Mouse (Mus musculus): ENCODE results near the gene Onecut3.

Gene Onecut3

GRCm38 (mm10) chr10:80503599-80504220 lies 9.1 kb downstream of the Onecut3 start:
- in situ Hi-C loops (cut with MboI, MseI) = no loop called here

DNA sequence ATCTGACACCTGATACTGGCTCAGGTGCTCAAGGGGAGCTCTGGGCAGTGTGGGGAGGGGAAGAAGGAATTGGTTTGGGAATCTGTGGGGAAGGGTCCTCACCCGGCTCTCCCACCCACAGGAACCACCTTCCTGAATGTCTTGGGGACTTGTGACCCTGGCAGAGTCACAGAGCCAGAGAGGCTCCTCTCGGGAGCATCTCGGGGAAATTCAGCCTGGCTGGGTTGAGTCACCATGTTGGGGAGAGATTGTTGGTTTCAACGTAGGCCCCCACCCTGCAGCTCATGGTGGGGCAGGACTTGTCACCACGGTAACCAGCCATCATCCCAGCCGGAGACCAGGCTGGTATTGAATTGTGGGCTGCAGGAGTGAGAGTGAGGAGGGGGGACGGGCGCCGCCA lies 10.1 kb downstream of the Onecut3 start:
- in situ Hi-C loops (cut with MboI, MseI) = loop anchor here in 1 of 2 experiments (5.0 kb wide), 1 partner anchor 57 kb away; no protein-coding TSS in a partner anchor

GRCm38 (mm10) chr10:80506222-80506621 lies 11.6 kb downstream of the Onecut3 start:
- in situ Hi-C loops (cut with MboI, MseI) = loop anchor here in 1 of 2 experiments (5.0 kb wide), 1 partner anchor 59 kb away; no protein-coding TSS in a partner anchor

DNA sequence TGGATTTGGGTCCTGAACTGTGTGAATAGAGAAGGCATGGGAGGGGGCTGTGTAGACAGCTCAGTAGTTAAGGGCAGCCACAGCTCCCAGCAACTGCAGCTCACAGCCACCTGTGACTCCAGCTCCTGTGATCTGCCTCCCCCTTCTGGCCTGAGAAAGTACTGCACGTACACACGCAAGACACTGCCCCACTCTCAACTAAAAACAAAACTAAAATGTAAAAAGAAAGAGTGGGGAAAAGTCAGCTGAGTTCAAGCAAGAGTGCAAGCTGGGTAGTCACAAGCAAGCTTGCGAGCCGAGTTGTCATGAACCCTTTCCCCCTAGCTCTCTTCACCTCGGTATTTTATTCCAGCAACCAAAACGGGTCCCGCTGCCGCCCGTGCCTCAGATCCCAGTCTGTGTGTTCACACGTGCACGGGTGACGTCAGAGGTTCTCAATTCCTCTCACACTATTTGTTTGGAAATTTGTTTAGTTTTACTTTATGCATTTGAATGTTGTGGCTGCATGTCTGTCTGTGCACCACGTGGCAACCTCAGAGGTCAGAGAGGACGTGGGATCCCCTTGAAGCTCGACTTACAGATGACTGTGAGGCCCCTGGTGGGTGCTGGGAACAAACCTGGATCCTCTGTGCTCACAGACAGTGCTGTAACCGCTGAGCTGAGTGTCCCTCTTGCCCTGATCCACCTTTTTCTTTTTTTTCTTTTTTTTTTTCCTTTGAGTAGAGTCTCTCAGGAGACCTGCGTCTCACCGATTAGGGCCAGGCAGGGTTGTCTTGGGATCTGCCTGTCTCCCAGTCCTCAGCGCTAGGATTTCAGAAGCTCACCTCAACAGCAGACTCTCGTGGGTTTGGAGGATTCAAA lies 15.0 kb downstream of the Onecut3 start:
- in situ Hi-C loops (cut with MboI, MseI) = loop anchor here (5.0 kb wide), 1 partner anchor 62 kb away; no protein-coding TSS in a partner anchor

DNA sequence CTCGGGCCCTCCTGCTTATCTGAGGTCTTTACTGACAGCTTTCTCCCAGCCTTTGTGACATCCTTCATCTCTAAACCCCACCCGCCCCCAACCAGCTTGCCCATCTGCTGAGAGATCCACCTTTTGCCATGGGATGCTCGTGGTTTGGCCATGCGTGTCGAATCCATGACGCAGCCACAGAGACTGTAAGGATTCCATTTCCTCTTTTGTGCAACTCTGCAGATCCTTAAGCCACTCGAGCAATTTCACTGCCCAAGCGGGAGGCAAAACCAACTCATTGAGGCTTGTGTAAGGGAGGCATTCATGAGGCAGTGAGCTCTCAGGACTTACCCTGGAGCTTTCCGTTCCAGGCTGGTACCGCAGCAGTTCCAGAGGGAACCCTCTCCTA lies 15.6 kb downstream of the Onecut3 start:
- in situ Hi-C loops (cut with MboI, MseI) = loop anchor here in 1 of 2 experiments (5.0 kb wide), 1 partner anchor 63 kb away; no protein-coding TSS in a partner anchor

DNA sequence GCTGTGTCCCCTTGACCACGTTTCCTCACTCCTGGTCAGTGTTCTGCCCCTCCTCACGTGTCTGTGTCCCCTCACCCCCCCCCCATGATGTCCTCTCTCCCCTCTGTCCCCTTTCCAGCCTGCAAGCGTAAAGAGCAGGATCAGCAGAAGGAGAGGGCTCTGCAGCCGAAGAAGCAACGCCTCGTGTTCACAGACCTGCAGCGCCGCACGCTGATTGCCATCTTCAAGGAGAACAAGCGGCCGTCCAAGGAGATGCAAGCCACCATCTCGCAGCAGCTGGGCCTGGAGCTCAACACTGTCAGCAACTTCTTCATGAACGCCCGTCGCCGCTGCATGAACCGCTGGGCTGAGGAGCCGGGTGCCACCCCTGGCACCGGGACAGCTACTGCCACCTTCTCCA lies 19.1 kb downstream of the Onecut3 start:
- in situ Hi-C loops (cut with MboI, MseI) = loop anchor here in 1 of 2 experiments (5.0 kb wide), 1 partner anchor 66 kb away; no protein-coding TSS in a partner anchor

DNA sequence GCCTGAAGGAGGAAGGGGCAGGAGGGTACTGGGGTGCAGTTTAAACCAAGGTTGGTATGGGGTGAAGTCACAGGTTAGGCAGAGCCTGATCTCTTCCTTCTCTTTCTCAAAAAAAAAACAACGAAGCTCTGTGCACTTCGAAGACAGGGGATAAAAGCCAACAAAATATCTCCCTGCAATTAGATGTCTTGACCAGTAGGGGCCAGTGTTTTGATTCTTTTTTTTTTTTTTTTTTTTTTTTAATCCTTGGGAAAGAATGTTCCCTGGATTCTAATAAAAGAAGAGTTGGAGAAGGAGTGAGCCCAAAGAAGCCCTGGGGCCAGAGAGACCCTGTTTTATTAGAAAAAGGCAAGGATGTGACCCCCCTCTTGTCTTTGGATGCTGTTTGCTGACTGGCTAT lies 24.7 kb downstream of the Onecut3 start:
- in situ Hi-C loops (cut with MboI, MseI) = no loop called here

DNA sequence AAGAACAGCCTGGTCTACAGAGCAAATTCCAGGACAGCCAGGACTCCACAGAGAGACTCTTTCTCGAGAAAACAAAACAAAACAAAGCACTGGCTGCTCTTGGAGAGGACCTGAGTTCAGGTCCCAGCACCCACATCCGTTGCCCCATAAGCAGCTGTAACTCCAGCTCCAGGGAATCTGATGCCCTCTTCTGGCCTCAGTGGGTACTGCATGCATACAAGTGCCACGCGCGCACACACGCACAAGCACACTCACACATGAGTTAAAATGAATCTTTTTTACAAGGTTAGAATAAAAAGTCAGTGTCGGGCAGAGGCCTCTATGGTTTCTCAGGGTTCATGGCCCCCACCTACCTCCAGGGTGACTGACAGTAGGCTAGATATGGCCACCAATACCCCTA lies 28.7 kb downstream of the Onecut3 start:
- in situ Hi-C loops (cut with MboI, MseI) = no loop called here

DNA sequence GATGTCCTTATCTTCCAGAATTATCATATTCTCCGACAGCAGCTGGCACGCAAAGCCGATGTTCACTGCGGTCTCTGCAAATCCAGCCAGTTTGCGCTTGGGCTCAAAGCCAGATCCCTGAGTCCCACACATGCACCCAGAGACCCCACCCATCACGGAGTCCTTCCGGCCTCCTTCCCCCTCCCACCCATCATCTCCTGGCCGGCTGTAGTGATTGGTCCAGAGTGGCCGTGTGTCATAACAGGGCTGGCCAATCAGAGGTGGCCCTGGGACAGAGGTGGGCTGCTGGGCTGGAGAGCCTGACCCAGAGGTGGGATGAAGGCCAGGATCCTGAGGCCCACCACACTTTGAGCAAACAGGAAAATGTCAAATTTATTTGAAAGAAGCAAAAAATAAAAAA lies 31.5 kb downstream of the Onecut3 start:
- in situ Hi-C loops (cut with MboI, MseI) = no loop called here

DNA sequence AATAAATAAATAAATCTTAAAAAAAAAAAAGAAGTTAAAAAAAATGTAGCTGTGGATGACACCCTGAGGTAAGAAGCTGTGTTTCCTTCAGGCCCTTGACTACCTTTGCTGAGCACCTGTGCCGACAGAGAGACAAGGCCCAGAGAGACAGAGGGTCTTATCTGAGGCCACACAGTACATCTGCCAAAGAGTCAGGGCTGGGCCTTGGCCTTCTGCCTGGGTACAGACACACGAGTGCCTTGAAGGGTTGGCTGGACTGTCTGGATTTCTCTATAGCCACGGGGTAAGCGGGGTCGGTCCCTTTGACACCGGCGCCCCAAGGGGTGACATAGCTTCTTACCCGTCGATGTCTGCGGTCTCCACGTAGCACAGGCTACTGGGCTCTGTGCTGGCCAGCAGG lies 38.1 kb downstream of the Onecut3 start:
- in situ Hi-C loops (cut with MboI, MseI) = no loop called here

- in situ Hi-C loops (cut with MboI, MseI) = no loop called here
Measured at GRCm38 (mm10) chr10:80533704-80534103, 39.1 kb downstream of the Onecut3 start.

GRCm38 (mm10) chr10:80535071-80535470 lies 40.4 kb downstream of the Onecut3 start:
- in situ Hi-C loops (cut with MboI, MseI) = no loop called here

DNA sequence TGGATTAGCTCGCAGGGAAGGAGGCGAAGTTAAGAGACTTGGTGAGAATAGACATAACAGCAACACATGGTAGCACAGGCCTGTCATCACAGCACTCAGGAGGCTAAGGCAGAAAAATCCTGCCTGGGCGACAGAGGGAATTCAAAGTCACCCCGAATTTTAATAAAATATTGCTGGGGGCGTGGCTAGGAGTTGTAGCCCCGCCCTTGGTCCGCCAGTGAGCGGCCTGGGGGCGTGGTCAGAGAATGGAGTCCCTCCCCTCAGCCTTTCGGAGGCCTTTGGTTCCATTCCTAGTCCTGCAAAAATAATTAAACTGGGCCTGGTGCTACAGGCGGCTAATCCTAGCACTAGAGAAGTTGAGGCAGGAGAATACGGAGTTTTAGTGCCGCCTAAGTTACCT lies 41.1 kb downstream of the Onecut3 start:
- in situ Hi-C loops (cut with MboI, MseI) = no loop called here

DNA sequence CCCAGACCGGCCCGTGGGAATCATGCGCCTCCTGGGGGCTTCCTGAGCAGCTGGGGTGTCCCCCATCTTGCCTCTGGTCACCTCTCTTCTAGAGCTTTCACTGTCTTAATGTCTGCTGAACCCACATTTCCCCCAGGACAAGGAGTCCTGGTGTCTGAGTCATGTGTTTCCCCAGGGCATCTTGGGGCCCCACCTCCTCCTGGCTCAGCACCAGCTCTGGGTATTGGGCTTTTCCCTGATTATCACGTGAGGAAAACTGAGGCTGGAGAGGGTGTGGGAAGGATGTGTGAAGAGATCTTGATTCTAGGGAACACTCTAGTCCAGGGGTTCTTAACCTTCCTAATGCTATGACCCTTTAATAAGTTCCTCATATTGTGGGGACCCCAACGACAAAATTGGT lies 43.5 kb downstream of the Onecut3 start:
- in situ Hi-C loops (cut with MboI, MseI) = no loop called here

GRCm38 (mm10) chr10:80538710-80539394 lies 44.2 kb downstream of the Onecut3 start, which contains the start of gene Atp8b3:
Gene Atp8b3 (minus strand): TSS chr10:80539124.
- in situ Hi-C loops (cut with MboI, MseI) = no loop called here

- in situ Hi-C loops (cut with MboI, MseI) = no loop called here
Measured at GRCm38 (mm10) chr10:80539493-80539892, 44.9 kb downstream of the Onecut3 start.

DNA sequence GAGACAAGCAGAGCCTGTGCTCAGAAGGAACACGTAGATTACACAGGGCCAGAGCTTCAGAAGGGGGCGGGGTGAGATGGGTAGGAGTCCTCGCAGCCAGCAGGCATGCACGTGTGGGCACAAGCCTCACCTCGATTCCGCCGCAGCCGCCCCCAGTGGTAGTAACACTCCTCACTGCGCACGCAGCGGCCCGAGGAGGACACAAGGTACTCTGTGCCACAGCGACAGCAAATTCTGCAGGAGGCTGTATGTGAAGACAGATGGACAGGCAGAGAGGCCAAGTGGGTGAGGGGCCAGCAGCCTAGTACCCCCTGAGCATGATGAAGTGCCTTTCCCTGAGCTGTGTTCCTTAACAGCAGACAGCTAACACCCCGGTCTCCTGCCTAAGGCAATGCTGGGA lies 49.2 kb downstream of the Onecut3 start:
- in situ Hi-C loops (cut with MboI, MseI) = no loop called here

DNA sequence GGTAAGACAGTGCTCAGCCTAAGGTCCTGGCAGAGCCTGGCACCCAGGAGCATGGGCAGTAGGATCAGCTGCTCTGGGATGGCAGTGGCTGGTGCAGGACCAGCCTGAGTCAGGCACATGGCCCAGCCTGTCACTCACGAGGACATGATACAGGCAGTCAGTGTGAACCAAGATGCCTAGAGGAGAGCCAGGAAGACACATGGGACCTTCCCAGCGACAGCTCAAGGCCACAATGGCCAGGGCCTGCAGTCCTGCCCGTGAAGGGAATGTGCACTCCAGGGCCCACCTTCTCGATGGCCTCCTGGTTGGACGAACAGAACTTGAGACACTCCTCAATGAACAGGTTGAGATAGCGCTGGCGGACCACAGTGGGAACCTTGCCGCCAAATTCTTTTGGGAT lies 51.0 kb downstream of the Onecut3 start:
- in situ Hi-C loops (cut with MboI, MseI) = no loop called here

GRCm38 (mm10) chr10:80546945-80547344 lies 52.3 kb downstream of the Onecut3 start:
- in situ Hi-C loops (cut with MboI, MseI) = no loop called here

- in situ Hi-C loops (cut with MboI, MseI) = no loop called here
Measured at GRCm38 (mm10) chr10:80547539-80547938, 52.9 kb downstream of the Onecut3 start.

GRCm38 (mm10) chr10:80548428-80549006 lies 53.9 kb downstream of the Onecut3 start:
- in situ Hi-C loops (cut with MboI, MseI) = no loop called here

DNA sequence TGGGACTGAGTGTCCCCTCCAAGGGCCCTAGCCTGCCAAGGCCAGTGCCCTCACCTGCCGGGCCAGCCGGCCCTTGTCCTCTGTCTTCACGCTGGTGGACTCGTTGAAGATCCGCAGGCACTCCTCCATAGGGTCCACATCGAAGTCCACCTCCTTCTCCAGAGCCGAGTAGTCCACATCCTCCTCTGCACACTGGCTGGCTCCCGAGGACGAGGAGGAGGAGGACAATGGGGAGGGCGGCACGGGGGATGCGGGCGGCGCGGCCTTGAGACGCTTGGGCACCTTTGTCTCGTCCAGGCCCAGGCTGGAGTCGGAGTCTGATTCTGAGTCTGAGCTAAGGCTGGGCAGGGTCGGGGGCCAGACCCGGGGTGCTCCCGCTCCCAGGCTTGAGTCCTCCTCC lies 54.6 kb downstream of the Onecut3 start:
- in situ Hi-C loops (cut with MboI, MseI) = no loop called here
